Mouse (Mus musculus) gastrocnemius, postnatal 14 days (tissue): Measurements from ENCODE around the gene Mapt. TPM values are rescaled to one million over a fixed set of nuclear protein-coding genes. Genes with fewer than 3 reads are reported as not detected.
"Not testable (repeated sequence)": the region's sequence is repeated elsewhere in the genome, so short reads cannot be mapped to it uniquely, and the experiment has no call there.

Experiments
- DNase-seq: peaks from one replicate; pipeline ENCODE4 v3.0.0; 2021; ENCODE audit warnings: mixed read lengths
- intact Hi-C: fragments of 180-260 bp; cut with DNase I; formaldehyde crosslinking; loops from one replicate; pipeline ENCODE4 v1.15.1; 2025; ENCODE audit warnings: low total_unique reads
- long read RNA-seq, 2 experiments: library from polyadenylated mRNA; stranded (forward); transcript quantifications; one replicate each; pipeline ENCODE4 v2.0.0; 2021
- total RNA-seq, 2 experiments: library from RNA; stranded (reverse); gene quantifications; 2 replicates each; pipeline ENCODE4 v1.2.3; 2021

Gene Mapt
- total RNA-seq, result 10 to 100 TPM; 46.1 to 56.3 TPM
- long read RNA-seq, experiment 1, partial matches to known transcripts, result 2 of 25 reads
- long read RNA-seq, experiment 1, other reads (novel, unspliced or antisense), result 22 of 25 reads
- long read RNA-seq, experiment 2, partial matches to known transcripts, result 0 of 43 reads
- long read RNA-seq, experiment 2, other reads (novel, unspliced or antisense), result 43 of 43 reads

- peak; percentile 87 for DNase-seq
- intact Hi-C loops, result loop anchor here (5.0 kb wide), 1 partner anchor 51 kb away; no protein-coding TSS in a partner anchor
These were observed at the start of gene Mapt for GRCm38 (mm10) chr11:104231041-104231911. Mapt (plus strand) TSS chr11:104231390.

- DNase-seq, result no peak
- intact Hi-C loops, result no loop called here
These were observed 49.0 kb upstream of the Mapt start for GRCm38 (mm10) chr11:104182141-104182540.

GRCm38 (mm10) chr11:104186135-104186836 lies 44.9 kb upstream of the Mapt start, which contains the start of gene Sppl2c:
Sppl2c (plus strand) TSS chr11:104186327.
- DNase-seq, result no peak
- intact Hi-C loops, result no loop called here

- DNase-seq, result no peak
- intact Hi-C loops, result no loop called here
These were observed 44.4 kb upstream of the Mapt start for GRCm38 (mm10) chr11:104186837-104187150.

- intact Hi-C loops, result no loop called here
- no peak for DNase-seq
These were observed 43.4 kb upstream of the Mapt start for GRCm38 (mm10) chr11:104187766-104188165.

GRCm38 (mm10) chr11:104190008-104190407 lies 41.2 kb upstream of the Mapt start:
- intact Hi-C loops, result no loop called here

GRCm38 (mm10) chr11:104195382-104195781 lies 35.8 kb upstream of the Mapt start:
- intact Hi-C loops, result no loop called here

More at GRCm38 (mm10) chr11:104190008-104190407, 41.2 kb upstream of the Mapt start:
- DNase-seq, result no peak

GRCm38 (mm10) chr11:104195791-104196190 lies 35.4 kb upstream of the Mapt start:
- DNase-seq, result peak; percentile 57
- intact Hi-C loops, result no loop called here

More at GRCm38 (mm10) chr11:104195382-104195781, 35.8 kb upstream of the Mapt start:
- DNase-seq, result no peak

GRCm38 (mm10) chr11:104197861-104198260 lies 33.3 kb upstream of the Mapt start:
- peak; percentile 15 for DNase-seq
- intact Hi-C loops, result no loop called here

GRCm38 (mm10) chr11:104203271-104203670 lies 27.9 kb upstream of the Mapt start:
- intact Hi-C loops, result no loop called here

GRCm38 (mm10) chr11:104206573-104206972 lies 24.6 kb upstream of the Mapt start:
- intact Hi-C loops, result no loop called here
- DNase-seq, result no peak

More at GRCm38 (mm10) chr11:104203271-104203670, 27.9 kb upstream of the Mapt start:
- no peak for DNase-seq

- DNase-seq, result no peak
These were observed 22.1 kb upstream of the Mapt start for GRCm38 (mm10) chr11:104209041-104209440.

GRCm38 (mm10) chr11:104211251-104211650 lies 19.9 kb upstream of the Mapt start:
- intact Hi-C loops, result no loop called here

More at GRCm38 (mm10) chr11:104209041-104209440, 22.1 kb upstream of the Mapt start:
- intact Hi-C loops, result no loop called here

GRCm38 (mm10) chr11:104214128-104214527 lies 17.1 kb upstream of the Mapt start:
- intact Hi-C loops, DNase-seq: not testable (repeated sequence)

More at GRCm38 (mm10) chr11:104211251-104211650, 19.9 kb upstream of the Mapt start:
- no peak for DNase-seq

- intact Hi-C loops, result no loop called here
- no peak for DNase-seq
These were observed 13.1 kb upstream of the Mapt start for GRCm38 (mm10) chr11:104218075-104218474.

- DNase-seq, result no peak
- intact Hi-C loops, result no loop called here
These were observed 10.9 kb upstream of the Mapt start for GRCm38 (mm10) chr11:104220291-104220690.

- intact Hi-C loops, result no loop called here
- DNase-seq, result no peak
These were observed 9.4 kb upstream of the Mapt start for GRCm38 (mm10) chr11:104221751-104222150.

- intact Hi-C loops, result no loop called here
- DNase-seq, result no peak
These were observed 7.9 kb upstream of the Mapt start for GRCm38 (mm10) chr11:104223301-104223700.

GRCm38 (mm10) chr11:104229391-104229790 lies 1.8 kb upstream of the Mapt start:
- DNase-seq, result no peak
- intact Hi-C loops, result no loop called here
